In the genomic region with DNA sequence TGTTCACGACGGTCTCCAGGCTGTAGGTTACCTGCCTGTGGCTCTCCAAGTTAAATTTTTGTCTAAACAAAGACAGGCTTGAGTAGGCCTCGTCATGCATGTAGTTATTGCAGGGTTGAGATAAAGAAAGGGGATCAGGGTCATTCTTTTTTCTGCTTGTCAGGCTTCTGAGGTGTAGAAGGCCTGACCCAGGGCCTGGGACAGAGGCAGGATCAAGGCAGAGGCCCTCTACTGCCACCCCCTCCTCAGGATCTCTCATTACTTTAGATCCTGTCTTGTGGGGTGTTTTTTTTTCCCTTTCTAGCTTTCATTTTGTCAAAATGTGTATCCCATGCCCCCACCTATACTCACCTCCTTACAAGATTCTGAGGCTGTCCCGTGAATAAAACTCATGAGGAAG, we compare ENCODE assay signal across 10 mouse cellular contexts.
DNase-seq lines count a peak whose midpoint lies in the region; TF ChIP-seq lines count a peak whose summit lies in the region.
"Had no signal": no experiment of that assay in that cellular context is flagged by ENCODE, and none has a peak within 500 bp of the region (broad histone marks: within the 10 kb centered on the region; RNA-seq: fewer than 3 reads in every experiment).

No protein-coding gene starts in this region.

- TF ChIP-seq POLR2A in ES-Bruce4 (IDR thresholded peaks at IDR 0.05; ENCODE audit: insufficient read depth, low read length), result no peak
- TF ChIP-seq POLR2A in thymus, adult 2 months (IDR thresholded peaks at IDR 0.05; ENCODE audit: control insufficient read depth, extremely low read depth, insufficient read depth, low read length, poor library complexity), result no peak

- H3K9ac ChIP-seq in ES-Bruce4 (ENCODE audit: low read depth, poor library complexity, severe bottlenecking), result peak overlapping the region; percentile 76
- H3K9ac ChIP-seq: liver, embryonic 14.5 days had no signal

- no peaks in the 10 kb centered on the region for H3K36me3 ChIP-seq in heart, embryonic 10.5 days
- H3K36me3 ChIP-seq in ES-Bruce4 (ENCODE audit: control insufficient read depth, insufficient read depth, low read length, poor library complexity, severe bottlenecking), result no peaks in the 10 kb centered on the region
- no peaks in the 10 kb centered on the region for H3K36me3 ChIP-seq in hindbrain, embryonic 10.5 days
- no peaks in the 10 kb centered on the region for H3K36me3 ChIP-seq in midbrain, embryonic 10.5 days
- no peaks in the 10 kb centered on the region for H3K36me3 ChIP-seq in thymus, adult 2 months (ENCODE audit: control insufficient read depth, insufficient read depth, low read length)

- H3K9me3 ChIP-seq in heart, embryonic 10.5 days, result no peaks in the 10 kb centered on the region
- H3K9me3 ChIP-seq in ES-Bruce4 (replicated peaks; ENCODE audit: control insufficient read depth, insufficient read depth, low read length, poor library complexity, severe bottlenecking), result no peaks in the 10 kb centered on the region
- no peaks in the 10 kb centered on the region for H3K9me3 ChIP-seq in hindbrain, embryonic 10.5 days
- H3K9me3 ChIP-seq in midbrain, embryonic 10.5 days (replicated peaks), result no peaks in the 10 kb centered on the region

- no peak for TF ChIP-seq EP300 in ES-Bruce4 (IDR thresholded peaks at IDR 0.05; ENCODE audit: insufficient read depth, low read depth, low read length)

- no peaks in the 10 kb centered on the region for H3K27me3 ChIP-seq in heart, embryonic 10.5 days (ENCODE audit: insufficient read depth, poor library complexity, severe bottlenecking)
- peaks cover 1% of the 10 kb centered on the region; the same call in 1 of the 2 replicates for H3K27me3 ChIP-seq in ES-Bruce4 (ENCODE audit: control insufficient read depth, insufficient read depth, low read length, poor library complexity, severe bottlenecking)
- H3K27me3 ChIP-seq in hindbrain, embryonic 10.5 days (ENCODE audit: insufficient read depth, poor library complexity, severe bottlenecking), result peaks cover 21% of the 10 kb centered on the region
- 0 out of 2 replicates have a peak, but pooled peaks cover 4% of the 10 kb centered on the region for H3K27me3 ChIP-seq in midbrain, embryonic 10.5 days (ENCODE audit: low read depth, poor library complexity, severe bottlenecking)
- peaks cover 8% of the 10 kb centered on the region; the same call in 1 of the 2 replicates for H3K27me3 ChIP-seq in thymus, adult 2 months (ENCODE audit: control insufficient read depth, insufficient read depth, low read length)

- H3K4me3 ChIP-seq in heart, embryonic 10.5 days, result peak overlapping the region; percentile 91
- no peak overlapping the region for H3K4me3 ChIP-seq in ES-Bruce4 (ENCODE audit: low read depth, low read length)
- peak overlapping the region; percentile 86 for H3K4me3 ChIP-seq in hindbrain, embryonic 10.5 days
- peak overlapping the region; percentile 89 for H3K4me3 ChIP-seq in midbrain, embryonic 10.5 days
- H3K4me3 ChIP-seq in thymus, adult 2 months (ENCODE audit: control insufficient read depth, insufficient read depth, low read length), result no peak overlapping the region

- H3K27ac ChIP-seq in heart, embryonic 10.5 days, result peak overlapping the region; percentile 97
- no peak overlapping the region for H3K27ac ChIP-seq in ES-Bruce4 (ENCODE audit: insufficient read depth, low read length)
- H3K27ac ChIP-seq in hindbrain, embryonic 10.5 days, result peak overlapping the region; percentile 98
- H3K27ac ChIP-seq in midbrain, embryonic 10.5 days (replicated peaks), result peak overlapping the region; percentile 100
- no peak overlapping the region for H3K27ac ChIP-seq in thymus, adult 2 months (ENCODE audit: control insufficient read depth, insufficient read depth, low read length)
- H3K27ac ChIP-seq: liver, embryonic 14.5 days had no signal

- peaks cover 92% of the 10 kb centered on the region for H3K4me1 ChIP-seq in heart, embryonic 10.5 days
- peaks cover 7% of the 10 kb centered on the region for H3K4me1 ChIP-seq in ES-Bruce4 (ENCODE audit: control insufficient read depth, insufficient read depth, low read length)
- H3K4me1 ChIP-seq in hindbrain, embryonic 10.5 days (replicated peaks), result peaks cover 100% of the 10 kb centered on the region
- peaks cover 100% of the 10 kb centered on the region for H3K4me1 ChIP-seq in midbrain, embryonic 10.5 days
- H3K4me1 ChIP-seq in thymus, adult 2 months (replicated peaks; ENCODE audit: control insufficient read depth, insufficient read depth, low read length), result peaks cover 4% of the 10 kb centered on the region

- intact Hi-C loops in heart, postnatal 36 days (cut with DNase I), result loop anchor here (5.0 to 10.0 kb wide), 3 partner anchors 70 to 472 kb away; no protein-coding TSS in a partner anchor
- intact Hi-C loops in gastrocnemius, postnatal 14 days (cut with DNase I; ENCODE audit: low total_unique reads), result no loop called here

- TF ChIP-seq CTCF in ES-Bruce4 (IDR thresholded peaks at IDR 0.05; ENCODE audit: low read depth, low read length), result no peak
- no peak for TF ChIP-seq CTCF in thymus, adult 2 months (IDR thresholded peaks at IDR 0.05; ENCODE audit: borderline replicate concordance, control insufficient read depth, extremely low read depth, insufficient read depth, low read length, poor library complexity)

- no peak for DNase-seq in heart, embryonic 10.5 days (ENCODE audit: low spot score)
- DNase-seq in heart, postnatal 36 days, result no peak
- DNase-seq in hindbrain, embryonic 10.5 days (ENCODE audit: low spot score), result no peak
- DNase-seq in midbrain, embryonic 10.5 days (ENCODE audit: low spot score), result no peak
- DNase-seq in gastrocnemius, postnatal 14 days, result no peak
- no peak for DNase-seq in frontal cortex, postnatal 14 days (ENCODE audit: low spot score in 2 of 2)
- no peak for DNase-seq in thymus, adult 2 months
- DNase-seq: cerebellum, postnatal 14 days had no signal

- 28% methylated on average over 4 of the region's 4 CpGs for WGBS in heart, embryonic 10.5 days
- WGBS in hindbrain, embryonic 10.5 days, result 19% methylated on average over 4 of the region's 4 CpGs
- WGBS in midbrain, embryonic 10.5 days, result 21% methylated on average over 4 of the region's 4 CpGs
- 91% methylated on average over 4 of the region's 4 CpGs for WGBS in thymus, adult 2 months

Comparison
In these comparisons a context has a peak if more than half of its experiments do, and no peak if none do; other contexts are left out.
1. H3K27ac ChIP-seq: peak in heart, embryonic 10.5 days (single experiment), hindbrain, embryonic 10.5 days (single experiment) and midbrain, embryonic 10.5 days (single experiment); none in ES-Bruce4 (single experiment) and thymus, adult 2 months (single experiment).
2. H3K4me3 ChIP-seq: peak in heart, embryonic 10.5 days (single experiment), hindbrain, embryonic 10.5 days (single experiment) and midbrain, embryonic 10.5 days (single experiment); none in ES-Bruce4 (single experiment) and thymus, adult 2 months (single experiment).